Mouse (Mus musculus) T-helper 2 cell (primary cell): Measurements from ENCODE around the gene Ly6g6c.

Experiments
- in situ Hi-C: fragments of 300-600 bp; cut with MboI, MseI; formaldehyde crosslinking; loops from one replicate; pipeline ENCODE4 v1.15.1; 2025; ENCODE audit warnings: high pct_unique_total_duplicates

The Ly6g6c gene

DNA sequence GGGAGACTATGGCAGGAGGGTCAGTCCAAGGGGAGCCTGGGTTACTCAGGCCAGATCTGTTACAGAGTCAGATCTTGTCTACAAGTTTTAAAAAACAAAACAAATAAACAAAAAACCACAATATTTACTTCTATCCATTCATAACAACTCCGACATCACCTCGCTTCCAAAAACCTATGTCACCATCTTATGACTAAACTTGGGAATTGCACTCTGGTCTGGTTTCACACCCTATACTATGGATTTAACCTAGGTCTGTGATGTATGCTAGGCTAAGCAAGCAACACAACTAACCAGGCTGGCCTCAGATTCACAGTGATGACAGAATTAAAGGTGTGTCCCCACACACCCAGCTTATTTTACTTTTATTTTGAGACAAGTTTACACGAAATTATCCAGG lies 41.3 kb downstream of the Ly6g6c start:
- in situ Hi-C loops, result no loop called here

DNA sequence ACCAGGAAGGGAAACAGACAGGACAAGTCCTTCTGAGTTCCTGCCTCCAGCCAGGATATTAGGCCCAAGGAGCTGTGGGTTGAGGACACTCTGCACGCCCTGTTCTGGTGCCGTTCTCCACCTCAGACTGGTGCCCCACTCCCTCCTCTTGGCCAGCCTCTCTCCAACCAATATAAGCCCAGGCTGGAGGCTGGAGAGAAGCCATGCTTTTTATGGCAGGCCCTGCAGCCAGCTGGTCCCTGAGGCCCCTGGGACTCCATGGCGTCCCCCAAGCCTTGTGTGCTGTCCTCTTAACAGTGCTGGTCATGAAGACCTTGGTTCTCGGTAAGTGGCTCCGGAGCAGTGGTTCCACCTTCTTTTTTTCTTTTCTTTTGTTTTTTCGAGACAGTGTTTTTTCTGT lies 42.9 kb downstream of the Ly6g6c start, which contains the start of gene Ly6g5c:
TSS of gene Ly6g5c (plus strand) at position 183 of the 400 bp plus-strand sequence.
- in situ Hi-C loops, result no loop called here

DNA sequence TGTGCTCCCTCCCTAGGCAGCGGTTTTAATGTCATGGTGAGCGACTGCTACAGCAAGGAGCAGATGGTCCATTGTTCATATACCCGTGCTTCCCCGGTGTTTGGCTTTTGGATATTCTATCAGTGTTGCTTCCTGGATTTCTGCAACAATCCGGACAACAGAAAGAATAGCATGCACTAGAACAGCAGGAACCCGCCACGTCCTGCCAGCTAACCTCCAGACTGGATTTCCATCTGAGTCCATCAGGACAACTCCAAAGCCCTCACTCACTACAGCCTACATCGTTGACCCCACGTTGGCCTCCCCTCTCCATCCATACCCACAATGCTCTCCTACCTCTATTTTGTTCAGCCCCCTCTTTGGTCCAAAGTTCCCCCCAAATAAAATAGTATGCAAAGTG lies 46.6 kb downstream of the Ly6g6c start:
- in situ Hi-C loops, result loop anchor here (10.0 kb wide), 1 partner anchor 107 kb away; the partner anchor contains the start of gene Vars

DNA sequence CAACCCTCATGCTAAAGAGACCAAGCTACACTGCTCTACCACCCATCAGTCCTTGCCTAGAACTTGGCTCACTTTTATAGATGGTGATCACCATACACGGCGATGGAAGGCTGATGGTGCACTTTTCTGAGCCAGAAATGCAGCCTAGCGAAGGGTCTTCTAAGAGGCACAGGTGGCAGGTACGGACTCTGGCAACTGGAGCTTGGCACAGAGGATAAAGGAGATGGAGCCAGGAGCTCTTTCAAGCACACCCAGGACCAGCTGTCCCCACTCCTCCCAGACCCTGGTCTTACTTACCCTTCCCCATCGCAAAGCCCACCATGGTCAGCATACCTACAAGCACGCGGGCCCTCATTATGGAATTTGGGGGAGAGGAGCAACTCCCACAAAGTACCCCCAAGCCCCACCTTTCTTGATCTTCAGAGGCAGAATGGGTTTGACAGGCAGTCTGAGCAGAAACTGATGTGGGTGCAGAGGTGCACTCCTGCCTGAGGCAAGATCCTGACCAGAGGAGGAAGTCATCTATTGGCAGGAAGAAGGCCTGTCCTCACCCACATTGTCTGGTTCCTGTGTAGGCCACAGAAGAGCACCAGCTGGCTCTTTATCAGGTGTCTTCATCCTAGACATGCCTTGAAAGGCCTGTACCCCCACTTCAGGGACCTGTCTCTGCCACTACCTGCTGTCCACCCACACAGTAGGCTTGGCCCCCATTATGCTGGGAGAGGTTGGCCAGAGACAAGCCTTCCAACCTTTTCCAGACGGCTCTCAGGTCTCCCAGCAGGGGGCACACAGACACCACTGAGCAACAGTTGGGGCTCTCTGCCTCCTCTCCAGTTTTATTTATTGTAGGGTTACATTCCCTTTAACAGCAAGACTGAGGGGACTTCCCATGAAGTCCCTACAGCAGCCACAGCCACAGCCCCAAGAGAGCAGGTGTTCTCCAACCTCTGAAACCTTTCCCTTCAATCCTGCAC lies 50.1 kb downstream of the Ly6g6c start, which contains the start of gene Ly6g5b:
TSS of gene Ly6g5b (minus strand) at position 383 of the 974 bp plus-strand sequence.
- in situ Hi-C loops, result loop anchor here (10.0 kb wide), 1 partner anchor 111 kb away; the partner anchor contains the start of gene Vars
